Mouse (Mus musculus) G1E (cell line): ENCODE data around the gene Cic. TPM values are rescaled to one million over a fixed set of nuclear protein-coding genes. Genes with fewer than 3 reads are reported as not detected.

Experiments used
- ATAC-seq: 2 replicates; pipeline ENCODE4 v1.8.0; 2016; ENCODE audit warnings: mild to moderate bottlenecking; ENCODE audit not compliant: insufficient number of reproducible peaks, poor library complexity, low FRiP score, severe bottlenecking; ENCODE audit errors: extremely low read depth
- DNase-seq: peaks from one replicate; pipeline ENCODE4 v3.0.0; 2012; ENCODE audit warnings: low spot score
- H3K27me3 ChIP-seq: 2 replicates; pipeline ENCODE4 v1.6.1; 2012; ENCODE audit warnings: mild to moderate bottlenecking, low read length, inconsistent platforms; ENCODE audit not compliant: insufficient read depth
- H3K36me3 ChIP-seq: replicated peaks from 2 replicates; pipeline ENCODE3; 2012; ENCODE audit warnings: mild to moderate bottlenecking, inconsistent platforms
- H3K4me1 ChIP-seq: 2 replicates; pipeline ENCODE4 v1.6.1; 2012; ENCODE audit warnings: low read depth, low read length, inconsistent platforms, mixed read lengths; ENCODE audit not compliant: insufficient read depth
- H3K4me3 ChIP-seq: 2 replicates; pipeline ENCODE4 v1.5.1; 2012; ENCODE audit warnings: low read depth, mild to moderate bottlenecking, inconsistent platforms, low read length, moderate library complexity, mixed read lengths
- H3K9me3 ChIP-seq: replicated peaks from 2 replicates; pipeline ENCODE4 v1.6.1; 2012; ENCODE audit warnings: inconsistent platforms
- CTCF ChIP-seq: IDR thresholded peaks from 2 replicates; pipeline ENCODE4 v1.5.1; 2012; ENCODE audit warnings: low read depth, low read length, inconsistent platforms, mixed read lengths
- GATA1 ChIP-seq: IDR thresholded peaks from 2 replicates; pipeline ENCODE4 v1.6.1; 2012; ENCODE audit warnings: borderline replicate concordance, low read length, inconsistent platforms, mixed read lengths
- GATA2 ChIP-seq: IDR thresholded peaks from 2 replicates; pipeline ENCODE4 v1.6.1; 2012; ENCODE audit warnings: low read depth, low read length, inconsistent platforms, borderline replicate concordance
- POLR2AphosphoS5 ChIP-seq: IDR thresholded peaks from 2 replicates; pipeline ENCODE4 v1.6.1; 2012; ENCODE audit warnings: low read depth, low read length, inconsistent platforms; ENCODE audit not compliant: insufficient replicate concordance
- TAL1 ChIP-seq: conservative IDR thresholded peaks from 2 replicates; pipeline ENCODE4 v1.6.1; 2012; ENCODE audit warnings: low read depth, low read length, inconsistent platforms, mixed read lengths
- polyA plus RNA-seq: library from polyadenylated mRNA; stranded (reverse); fragments of >175 nt; gene quantifications from 2 replicates; pipeline ENCODE4 v1.2.3, GENCODE M21; 2012
- total RNA-seq, 2 experiments: library from RNA; stranded (forward) in 1 of 2; stranded (reverse) in 1 of 2; fragments of 200-1000 nt in 1 of 2; fragments of >200 nt in 1 of 2; fragmentation: Nextera tagmentation in 1 of 2; gene quantifications; 2 replicates each; pipeline ENCODE4 v1.2.3; 2014 to 2017

Cic gene
- total and polyA plus RNA-seq, 3 experiments: 32.2 to 382 (median 160) TPM

- Histone ChIP-seq H3K9me3 (no peaks in the 10 kb centered on the region), H3K27me3 (no peaks in the 10 kb centered on the region), H3K36me3 (peaks cover 43% of the 10 kb centered on the region), H3K4me3 (peak overlapping the region; percentile 93), H3K4me1 (peaks cover 85% of the 10 kb centered on the region)
- TF ChIP-seq POLR2AphosphoS5 (0 out of 2 replicates have a peak, but pooled peaks have one; percentile 5), GATA2 (no peak)
- ATAC-seq: peak; percentile 67
- peak; percentile 97 for DNase-seq
Measured at GRCm38 (mm10) chr7:25281734-25282601, 14.5 kb downstream of the Cic start.

- H3K27me3 ChIP-seq: no peaks in the 10 kb centered on the region
- TF ChIP-seq POLR2AphosphoS5: no peak
- no peak for TF ChIP-seq GATA2
- no peak for TF ChIP-seq GATA1
- TF ChIP-seq CTCF: no peak
- TF ChIP-seq TAL1: no peak
- peaks cover 84% of the 10 kb centered on the region for H3K4me1 ChIP-seq
- no peaks in the 10 kb centered on the region for H3K9me3 ChIP-seq
- H3K36me3 ChIP-seq: peaks cover 45% of the 10 kb centered on the region
- no peak for DNase-seq
- H3K4me3 ChIP-seq: peak overlapping the region; percentile 93
- no peak for ATAC-seq
Measured at GRCm38 (mm10) chr7:25282731-25283211, 15.3 kb downstream of the Cic start.

DNA sequence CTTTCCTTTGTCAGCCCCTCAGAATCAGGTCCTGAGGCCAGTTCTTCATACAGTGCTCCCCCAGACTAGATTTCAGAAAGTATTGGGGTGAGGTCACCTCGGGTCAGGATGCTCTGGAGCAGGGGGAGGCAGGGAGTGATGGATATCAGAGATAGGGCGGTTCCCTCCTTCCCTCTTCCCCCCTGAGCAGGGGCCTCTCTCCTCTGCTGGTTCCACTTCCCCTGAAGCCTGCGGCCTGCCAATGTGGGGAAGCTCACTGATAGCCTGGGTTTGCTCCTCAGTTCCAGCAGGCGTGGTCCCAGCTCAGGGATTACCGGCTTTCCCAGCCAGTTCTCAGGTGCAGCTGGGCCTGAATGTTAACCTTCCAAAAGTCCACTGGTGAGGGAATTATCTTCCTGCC, 16.1 kb downstream of the Cic start:
- TF ChIP-seq POLR2AphosphoS5 (no peak), TAL1 (no peak), CTCF (no peak), GATA2 (no peak), GATA1 (no peak)
- H3K4me3 ChIP-seq: peak overlapping the region; percentile 93
- 0 out of 2 replicates have a peak, but pooled peaks have one; percentile 7 for ATAC-seq
- DNase-seq: peak; percentile 72
- H3K27me3 ChIP-seq: no peaks in the 10 kb centered on the region
- peaks cover 54% of the 10 kb centered on the region for H3K36me3 ChIP-seq
- H3K9me3 ChIP-seq: no peaks in the 10 kb centered on the region
- peaks cover 84% of the 10 kb centered on the region for H3K4me1 ChIP-seq

DNA sequence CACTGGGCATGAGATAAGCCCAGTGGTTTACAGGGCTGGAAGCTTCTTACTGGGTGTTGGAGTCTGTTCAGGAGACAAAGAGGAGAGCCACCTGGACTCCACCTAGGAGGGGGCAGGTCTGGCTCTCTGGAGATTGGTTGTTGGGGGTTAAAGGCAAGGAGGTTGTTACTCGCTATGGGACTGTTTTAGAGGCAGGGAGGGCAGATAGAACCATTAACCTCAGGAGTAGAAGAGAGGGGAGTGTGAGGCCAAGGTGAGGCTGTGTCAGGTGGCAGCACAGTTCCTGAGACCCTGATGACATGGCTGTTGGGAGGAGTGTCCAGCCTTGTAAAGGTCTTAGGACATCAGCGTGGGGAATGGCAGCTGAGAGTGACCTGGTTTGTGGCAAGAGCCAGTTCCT, 16.7 kb downstream of the Cic start:
- no peak for DNase-seq
- peaks cover 86% of the 10 kb centered on the region for H3K4me1 ChIP-seq
- H3K27me3 ChIP-seq: no peaks in the 10 kb centered on the region
- ATAC-seq: no peak
- H3K9me3 ChIP-seq: peaks cover 3% of the 10 kb centered on the region; the same call in 1 of the 2 replicates
- H3K4me3 ChIP-seq: peak overlapping the region; percentile 93
- TF ChIP-seq POLR2AphosphoS5 (no peak), TAL1 (no peak), GATA1 (no peak), CTCF (no peak), GATA2 (no peak)
- H3K36me3 ChIP-seq: peaks cover 59% of the 10 kb centered on the region

DNA sequence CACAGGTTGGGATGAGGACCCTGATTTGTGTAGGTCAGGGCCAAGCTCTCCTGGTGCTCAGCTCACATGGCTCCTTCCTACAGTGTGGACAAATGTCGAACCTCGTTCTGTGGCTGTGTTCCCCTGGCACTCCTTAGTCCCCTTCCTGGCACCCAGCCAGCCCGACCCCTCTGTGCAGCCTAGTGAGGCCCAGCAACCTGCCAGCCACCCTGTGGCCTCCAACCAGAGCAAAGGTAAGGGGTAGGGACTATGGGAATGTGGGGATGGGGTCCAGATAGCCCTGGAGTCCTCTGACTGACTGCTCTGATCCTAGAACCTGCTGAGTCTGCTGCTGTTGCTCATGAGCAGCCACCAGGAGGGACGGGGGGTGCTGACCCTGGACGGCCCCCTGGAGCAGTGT, 17.3 kb downstream of the Cic start:
- ATAC-seq (no peak), DNase-seq (no peak)
- peak overlapping the region; percentile 49; the same call in 1 of the 2 replicates for H3K4me3 ChIP-seq
- peaks cover 8% of the 10 kb centered on the region for H3K9me3 ChIP-seq
- H3K27me3 ChIP-seq: no peaks in the 10 kb centered on the region
- TF ChIP-seq CTCF (no peak), TAL1 (no peak), POLR2AphosphoS5 (no peak), GATA1 (no peak), GATA2 (no peak)
- peaks cover 80% of the 10 kb centered on the region for H3K4me1 ChIP-seq
- H3K36me3 ChIP-seq: peaks cover 65% of the 10 kb centered on the region

- H3K36me3 ChIP-seq: peaks cover 70% of the 10 kb centered on the region
- peaks cover 75% of the 10 kb centered on the region for H3K4me1 ChIP-seq
- TF ChIP-seq TAL1 (no peak), CTCF (no peak), GATA2 (no peak), GATA1 (no peak), POLR2AphosphoS5 (no peak)
- no peak for ATAC-seq
- peaks cover 10% of the 10 kb centered on the region for H3K9me3 ChIP-seq
- no peaks in the 10 kb centered on the region for H3K27me3 ChIP-seq
- DNase-seq: no peak
- H3K4me3 ChIP-seq: no peak overlapping the region
Measured at GRCm38 (mm10) chr7:25285511-25286238, 18.2 kb downstream of the Cic start.
